Mouse (Mus musculus) layer of hippocampus, adult 9-10 months (tissue): ENCODE results near the gene Cxcl13.

Experiments
- DNase-seq: peaks from one replicate; pipeline ENCODE4 v3.0.0; 2022; ENCODE audit warnings: low spot score

Gene Cxcl13

GRCm38 (mm10) chr5:95991339-95992292 is 34.9 kb downstream of the Cxcl13 start:
- no peak for DNase-seq

GRCm38 (mm10) chr5:95997276-95997675 is 40.5 kb downstream of the Cxcl13 start:
- no peak for DNase-seq

- DNase-seq = no peak
These were observed 46.6 kb downstream of the Cxcl13 start for GRCm38 (mm10) chr5:96003348-96003747.

GRCm38 (mm10) chr5:96008274-96008842 is 51.6 kb downstream of the Cxcl13 start:
- no peak for DNase-seq

GRCm38 (mm10) chr5:96009076-96009475 is 52.3 kb downstream of the Cxcl13 start:
- no peak for DNase-seq
